Mouse (Mus musculus): ENCODE measurements around the gene Sumo1. TPM values are rescaled to one million over a fixed set of nuclear protein-coding genes. Genes with fewer than 3 reads are reported as not detected.

Gene Sumo1
- polyA plus RNA-seq, 1 experiment = 420 TPM

DNA sequence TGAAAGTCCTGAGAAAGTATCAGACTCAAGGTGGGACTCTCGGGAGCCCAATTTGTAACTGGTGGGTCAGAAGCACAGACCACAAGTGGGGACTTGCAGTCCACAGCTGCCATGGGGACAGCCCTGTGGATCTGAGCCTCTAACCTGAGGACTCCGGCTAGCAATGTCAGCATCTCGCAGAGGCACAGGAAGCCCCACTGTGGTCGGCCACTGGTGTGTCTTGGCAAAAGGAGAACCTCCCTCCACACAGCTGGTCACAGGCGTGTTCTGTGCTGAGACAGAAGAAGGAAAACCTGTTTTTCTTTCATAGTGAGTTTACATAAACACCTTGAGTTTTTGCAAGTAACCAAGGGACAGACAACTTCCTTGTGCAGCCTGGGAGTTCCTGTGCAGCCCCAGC, 104.8 kb downstream of the Sumo1 start:
- Histone ChIP-seq H3K4me3 (ENCODE audit: low read depth, low read length) (no peak overlapping the region), H3K27ac (ENCODE audit: insufficient read depth, low read length) (no peak overlapping the region), H3K9ac (ENCODE audit: low read depth, poor library complexity, severe bottlenecking) (no peak overlapping the region), H3K36me3 (ENCODE audit: control insufficient read depth, insufficient read depth, low read length, poor library complexity, severe bottlenecking) (no peaks in the 10 kb centered on the region), H3K27me3 (ENCODE audit: control insufficient read depth, insufficient read depth, low read length, poor library complexity, severe bottlenecking) (no peaks in the 10 kb centered on the region), H3K9me3 (replicated peaks; ENCODE audit: control insufficient read depth, insufficient read depth, low read length, poor library complexity, severe bottlenecking) (no peaks in the 10 kb centered on the region), H3K4me1 (ENCODE audit: control insufficient read depth, insufficient read depth, low read length) (no peaks in the 10 kb centered on the region)
- TF ChIP-seq POLR2A (IDR thresholded peaks at IDR 0.05; ENCODE audit: insufficient read depth, low read length) (no peak), CTCF (IDR thresholded peaks at IDR 0.05; ENCODE audit: low read depth, low read length) (no peak)

DNA sequence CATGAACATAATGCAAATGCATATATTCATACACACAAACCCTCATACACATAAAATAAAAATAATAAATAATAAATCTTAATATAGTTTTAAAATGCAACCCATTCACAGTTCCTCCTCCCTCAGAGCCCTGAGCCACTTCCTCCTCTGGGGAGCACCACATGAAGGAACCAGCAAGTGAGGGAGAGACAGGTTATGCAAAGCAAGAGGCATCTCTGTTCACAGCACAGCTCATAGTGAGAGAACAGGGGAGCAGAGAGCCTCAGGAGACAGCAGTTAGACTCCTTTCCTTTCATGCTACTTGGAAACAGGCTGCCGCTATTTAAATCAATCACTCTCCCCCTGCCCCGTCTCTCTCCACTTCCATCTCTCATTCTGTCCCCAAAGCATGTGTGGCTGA, 107.1 kb downstream of the Sumo1 start:
- no peak overlapping the region for H3K27ac ChIP-seq (ENCODE audit: insufficient read depth, low read length)
- no peak for TF ChIP-seq CTCF (IDR thresholded peaks at IDR 0.05; ENCODE audit: low read depth, low read length)
- no peak for TF ChIP-seq EP300 (IDR thresholded peaks at IDR 0.05; ENCODE audit: insufficient read depth, low read depth, low read length)
- no peak for TF ChIP-seq POLR2A (IDR thresholded peaks at IDR 0.05; ENCODE audit: insufficient read depth, low read length)
- H3K9ac ChIP-seq (ENCODE audit: low read depth, poor library complexity, severe bottlenecking) = no peak overlapping the region
- no peaks in the 10 kb centered on the region for H3K36me3 ChIP-seq (ENCODE audit: control insufficient read depth, insufficient read depth, low read length, poor library complexity, severe bottlenecking)
- H3K27me3 ChIP-seq (ENCODE audit: control insufficient read depth, insufficient read depth, low read length, poor library complexity, severe bottlenecking) = no peaks in the 10 kb centered on the region
- no peaks in the 10 kb centered on the region for H3K4me1 ChIP-seq (ENCODE audit: control insufficient read depth, insufficient read depth, low read length)
- H3K9me3 ChIP-seq (replicated peaks; ENCODE audit: control insufficient read depth, insufficient read depth, low read length, poor library complexity, severe bottlenecking) = no peaks in the 10 kb centered on the region
- H3K4me3 ChIP-seq (ENCODE audit: low read depth, low read length) = no peak overlapping the region

DNA sequence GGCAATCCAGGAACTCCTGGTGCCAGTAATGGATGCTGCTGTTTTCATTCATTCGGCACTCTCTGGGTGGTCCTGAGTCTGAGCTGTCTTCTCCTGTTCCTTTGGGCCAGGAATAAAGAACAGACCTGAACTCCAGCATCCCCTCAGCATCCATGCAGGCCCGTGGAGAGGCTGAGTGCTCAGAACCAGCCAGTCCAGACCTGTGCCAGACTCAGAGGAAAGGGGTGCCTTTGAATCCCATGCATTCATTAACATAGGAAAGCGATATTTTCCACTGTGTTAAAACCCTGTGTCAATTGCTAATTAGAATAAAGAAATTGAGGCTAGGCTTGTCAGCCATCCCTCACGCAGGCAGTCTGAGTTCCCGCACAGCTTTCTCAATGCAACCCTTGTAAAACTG, 116.9 kb downstream of the Sumo1 start:
- no peak overlapping the region for H3K4me3 ChIP-seq (ENCODE audit: low read depth, low read length)

DNA sequence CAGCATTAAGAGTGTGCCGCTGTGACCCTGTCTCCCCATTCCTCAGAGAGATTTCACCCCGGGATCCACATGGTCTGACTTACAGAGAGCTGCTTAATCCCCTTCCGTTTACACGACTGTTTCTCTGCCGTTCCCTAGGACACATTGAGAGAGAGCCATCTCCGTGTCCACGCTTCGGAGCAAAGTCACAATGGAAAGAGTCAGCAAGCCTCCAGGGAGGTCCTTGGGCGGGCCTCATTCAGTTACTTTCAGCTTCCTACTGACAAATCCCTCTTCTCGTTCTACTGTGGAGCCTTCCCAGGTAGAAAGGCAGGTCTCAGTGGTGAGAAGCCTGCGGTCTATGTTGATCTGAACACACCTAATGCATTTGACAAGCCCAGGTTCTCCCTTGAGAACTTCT, 119.6 kb downstream of the Sumo1 start:
- TF ChIP-seq POLR2A (IDR thresholded peaks at IDR 0.05; ENCODE audit: insufficient read depth, low read length) = no peak
- no peak for TF ChIP-seq EP300 (IDR thresholded peaks at IDR 0.05; ENCODE audit: insufficient read depth, low read depth, low read length)
- H3K4me1 ChIP-seq (ENCODE audit: control insufficient read depth, insufficient read depth, low read length) = no peaks in the 10 kb centered on the region
- no peak overlapping the region for H3K4me3 ChIP-seq (ENCODE audit: low read depth, low read length)
- H3K9ac ChIP-seq (ENCODE audit: low read depth, poor library complexity, severe bottlenecking) = no peak overlapping the region
- H3K36me3 ChIP-seq (ENCODE audit: control insufficient read depth, insufficient read depth, low read length, poor library complexity, severe bottlenecking) = no peaks in the 10 kb centered on the region
- no peaks in the 10 kb centered on the region for H3K27me3 ChIP-seq (ENCODE audit: control insufficient read depth, insufficient read depth, low read length, poor library complexity, severe bottlenecking)
- H3K9me3 ChIP-seq (replicated peaks; ENCODE audit: control insufficient read depth, insufficient read depth, low read length, poor library complexity, severe bottlenecking) = no peaks in the 10 kb centered on the region
- no peak overlapping the region for H3K27ac ChIP-seq (ENCODE audit: insufficient read depth, low read length)

More for the DNA sequence above, 116.9 kb downstream of the Sumo1 start:
- Histone ChIP-seq H3K27ac (ENCODE audit: insufficient read depth, low read length) (no peak overlapping the region), H3K36me3 (ENCODE audit: control insufficient read depth, insufficient read depth, low read length, poor library complexity, severe bottlenecking) (no peaks in the 10 kb centered on the region), H3K9ac (ENCODE audit: low read depth, poor library complexity, severe bottlenecking) (no peak overlapping the region), H3K4me1 (ENCODE audit: control insufficient read depth, insufficient read depth, low read length) (no peaks in the 10 kb centered on the region), H3K9me3 (replicated peaks; ENCODE audit: control insufficient read depth, insufficient read depth, low read length, poor library complexity, severe bottlenecking) (no peaks in the 10 kb centered on the region), H3K27me3 (ENCODE audit: control insufficient read depth, insufficient read depth, low read length, poor library complexity, severe bottlenecking) (no peaks in the 10 kb centered on the region)
- TF ChIP-seq EP300 (IDR thresholded peaks at IDR 0.05; ENCODE audit: insufficient read depth, low read depth, low read length) = no peak
- TF ChIP-seq CTCF (IDR thresholded peaks at IDR 0.05; ENCODE audit: low read depth, low read length) = no peak
- no peak for TF ChIP-seq POLR2A (IDR thresholded peaks at IDR 0.05; ENCODE audit: insufficient read depth, low read length)

DNA sequence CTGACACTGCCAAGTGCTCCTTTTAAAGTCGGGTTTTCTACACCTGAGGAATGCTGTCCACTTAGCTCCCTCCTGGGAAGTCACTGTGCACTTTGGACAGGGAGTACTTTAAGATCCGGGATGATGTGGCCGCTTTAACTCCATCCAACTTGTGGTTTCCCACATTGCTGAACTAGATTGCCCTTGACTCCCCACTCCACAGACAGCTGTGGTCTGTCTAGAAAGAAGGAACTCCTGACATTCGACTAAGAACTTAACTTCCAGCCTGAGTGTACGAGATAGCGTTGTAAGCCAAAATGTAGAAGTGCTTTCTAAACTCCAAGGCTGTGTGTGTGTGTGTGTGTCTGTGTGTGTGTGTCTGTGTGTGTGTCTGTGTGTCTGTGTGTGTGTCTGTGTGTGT, 120.4 kb downstream of the Sumo1 start:
- Histone ChIP-seq H3K4me1 (ENCODE audit: control insufficient read depth, insufficient read depth, low read length) (no peaks in the 10 kb centered on the region), H3K9ac (ENCODE audit: low read depth, poor library complexity, severe bottlenecking) (no peak overlapping the region), H3K4me3 (ENCODE audit: low read depth, low read length) (no peak overlapping the region), H3K9me3 (replicated peaks; ENCODE audit: control insufficient read depth, insufficient read depth, low read length, poor library complexity, severe bottlenecking) (no peaks in the 10 kb centered on the region), H3K36me3 (ENCODE audit: control insufficient read depth, insufficient read depth, low read length, poor library complexity, severe bottlenecking) (no peaks in the 10 kb centered on the region), H3K27ac (ENCODE audit: insufficient read depth, low read length) (no peak overlapping the region), H3K27me3 (ENCODE audit: control insufficient read depth, insufficient read depth, low read length, poor library complexity, severe bottlenecking) (no peaks in the 10 kb centered on the region)
- TF ChIP-seq CTCF (IDR thresholded peaks at IDR 0.05; ENCODE audit: low read depth, low read length) = no peak
- no peak for TF ChIP-seq EP300 (IDR thresholded peaks at IDR 0.05; ENCODE audit: insufficient read depth, low read depth, low read length)
- no peak for TF ChIP-seq POLR2A (IDR thresholded peaks at IDR 0.05; ENCODE audit: insufficient read depth, low read length)

DNA sequence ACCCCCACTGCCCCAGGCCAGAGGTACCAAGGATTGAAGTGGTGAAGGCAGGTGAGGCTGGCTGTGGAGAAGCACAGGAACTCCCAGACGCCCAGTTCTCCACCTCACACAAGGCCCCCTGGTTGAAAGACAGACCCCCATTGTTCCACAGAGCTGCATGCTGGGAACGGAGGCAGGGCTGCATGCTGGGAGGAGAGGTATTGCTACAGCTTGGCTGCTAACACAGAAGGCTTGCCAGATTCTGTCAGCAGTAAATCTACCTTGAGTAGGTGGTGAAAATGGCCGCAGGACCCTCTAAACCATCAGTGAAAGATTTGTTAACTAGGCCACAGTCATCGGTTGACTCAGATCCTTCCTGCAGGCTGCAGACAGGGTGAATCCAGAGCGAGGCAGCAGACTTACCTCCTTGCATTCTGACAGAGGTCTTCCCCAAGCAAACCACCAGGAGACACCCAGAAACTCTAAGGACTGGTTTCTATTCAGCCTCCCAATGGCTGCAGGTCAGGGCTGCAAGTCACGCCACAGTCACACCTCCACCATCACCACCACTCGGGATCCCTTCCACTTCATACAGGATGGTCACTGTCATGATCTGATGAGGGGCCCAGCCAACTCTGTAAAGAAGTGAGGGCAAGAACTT, 121.5 kb downstream of the Sumo1 start:
- TF ChIP-seq POLR2A (IDR thresholded peaks at IDR 0.05; ENCODE audit: insufficient read depth, low read length) (no peak), EP300 (IDR thresholded peaks at IDR 0.05; ENCODE audit: insufficient read depth, low read depth, low read length) (no peak), CTCF (IDR thresholded peaks at IDR 0.05; ENCODE audit: low read depth, low read length) (no peak)
- no peak overlapping the region for H3K4me3 ChIP-seq (ENCODE audit: low read depth, low read length)
- no peaks in the 10 kb centered on the region for H3K27me3 ChIP-seq (ENCODE audit: control insufficient read depth, insufficient read depth, low read length, poor library complexity, severe bottlenecking)
- H3K9me3 ChIP-seq (replicated peaks; ENCODE audit: control insufficient read depth, insufficient read depth, low read length, poor library complexity, severe bottlenecking) = no peaks in the 10 kb centered on the region
- no peak overlapping the region for H3K27ac ChIP-seq (ENCODE audit: insufficient read depth, low read length)
- no peaks in the 10 kb centered on the region for H3K4me1 ChIP-seq (ENCODE audit: control insufficient read depth, insufficient read depth, low read length)
- no peak overlapping the region for H3K9ac ChIP-seq (ENCODE audit: low read depth, poor library complexity, severe bottlenecking)
- H3K36me3 ChIP-seq (ENCODE audit: control insufficient read depth, insufficient read depth, low read length, poor library complexity, severe bottlenecking) = no peaks in the 10 kb centered on the region
